Mouse (Mus musculus) left cerebral cortex, postnatal 10 days (tissue): Measurements from ENCODE around the gene Ubald2. TPM values are rescaled to one million over a fixed set of nuclear protein-coding genes. Genes with fewer than 3 reads are reported as not detected.

Source experiments
- DNase-seq, 2 experiments: peaks; one replicate each; pipeline ENCODE4 v3.0.0; 2021 to 2022; ENCODE audit warnings: low spot score in 2 of 2, mixed read lengths in 1 of 2; ENCODE audit errors: extremely low spot score in 1 of 2
- intact Hi-C: fragments of 180-260 bp; cut with DNase I; formaldehyde crosslinking; loops from one replicate; pipeline ENCODE4 v1.15.1; 2025
- total RNA-seq, 2 experiments: library from RNA; stranded (reverse); gene quantifications; 2 replicates each; pipeline ENCODE4 v1.2.3; 2021

The Ubald2 gene
- total RNA-seq, 2 experiments from 2014 or later, result 31.3 to 31.7 TPM

GRCm38 (mm10) chr11:116430723-116431427 lies 3.0 kb upstream of the Ubald2 start:
- DNase-seq, result no peak
- intact Hi-C loops, result no loop called here

- DNase-seq, result no peak
- intact Hi-C loops, result no loop called here
These were observed 2.3 kb upstream of the Ubald2 start for GRCm38 (mm10) chr11:116431428-116432077.

GRCm38 (mm10) chr11:116432127-116432526 lies 1.8 kb upstream of the Ubald2 start:
- intact Hi-C loops, result no loop called here
- DNase-seq, result no peak

- intact Hi-C loops, result no loop called here
- no peak for DNase-seq
These were observed 1.1 kb upstream of the Ubald2 start for GRCm38 (mm10) chr11:116432593-116433355.

GRCm38 (mm10) chr11:116434287-116434966 lies 533 bp downstream of the Ubald2 start:
- intact Hi-C loops, result no loop called here
- DNase-seq, result peak; percentile 57 to 84

- intact Hi-C loops, result no loop called here
- no peak for DNase-seq
These were observed 1.3 kb downstream of the Ubald2 start for GRCm38 (mm10) chr11:116434967-116435752.

GRCm38 (mm10) chr11:116435992-116436724 lies 2.3 kb downstream of the Ubald2 start:
- intact Hi-C loops, result no loop called here
- no peak for DNase-seq

GRCm38 (mm10) chr11:116436725-116437331 lies 2.9 kb downstream of the Ubald2 start:
- intact Hi-C loops, result no loop called here
- DNase-seq, result no peak

GRCm38 (mm10) chr11:116437541-116437940 lies 3.6 kb downstream of the Ubald2 start:
- intact Hi-C loops, result no loop called here
- no peak for DNase-seq

- intact Hi-C loops, result no loop called here
- DNase-seq, result no peak
These were observed 5.7 kb downstream of the Ubald2 start for GRCm38 (mm10) chr11:116439269-116440240.

- DNase-seq, result no peak
- intact Hi-C loops, result no loop called here
These were observed 6.6 kb downstream of the Ubald2 start for GRCm38 (mm10) chr11:116440408-116441068.

- intact Hi-C loops, result no loop called here
- no peak for DNase-seq
These were observed 8.4 kb downstream of the Ubald2 start for GRCm38 (mm10) chr11:116442129-116442866.

- no peak for DNase-seq
- intact Hi-C loops, result no loop called here
These were observed 8.9 kb downstream of the Ubald2 start for GRCm38 (mm10) chr11:116442867-116443177.

- DNase-seq, result no peak
- intact Hi-C loops, result no loop called here
These were observed 9.4 kb downstream of the Ubald2 start for GRCm38 (mm10) chr11:116443311-116443710.

- intact Hi-C loops, result no loop called here
- no peak for DNase-seq
These were observed 10.0 kb downstream of the Ubald2 start for GRCm38 (mm10) chr11:116443935-116444334.
